Mouse (Mus musculus) liver, embryonic 14.5 days (tissue): ENCODE measurements around the gene Dand5.

Source experiments
- CTCF ChIP-seq: IDR thresholded peaks from 2 replicates; pipeline ENCODE4 v1.5.1; 2016; ENCODE audit warnings: antibody characterized with exemption, low read depth, control low read depth
- EP300 ChIP-seq: IDR thresholded peaks from 2 replicates; pipeline ENCODE4 v1.6.1; 2016; ENCODE audit warnings: antibody characterized with exemption, low read depth

DNA sequence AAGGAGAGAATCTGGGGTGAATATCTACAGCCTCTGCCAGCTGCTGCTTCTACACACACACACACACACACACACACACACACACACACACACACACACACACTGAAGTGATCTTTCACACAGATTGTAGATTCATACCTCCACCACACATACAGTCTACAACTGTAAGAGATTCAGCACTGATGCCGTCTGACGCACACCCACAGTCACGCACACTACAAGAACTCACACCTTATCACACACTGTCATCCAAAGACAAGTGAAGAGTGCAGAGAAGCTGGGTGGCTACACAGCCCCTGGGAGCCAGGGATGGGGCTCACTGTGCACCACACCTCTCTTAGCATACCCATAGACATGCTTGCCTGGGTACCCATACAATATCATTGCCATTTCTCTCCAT is 8.8 kb downstream of the Dand5 start:
- TF ChIP-seq EP300 (no peak), CTCF (no peak)
